Mouse (Mus musculus): Measurements from ENCODE around the gene Lonrf3. TPM values are rescaled to one million over a fixed set of nuclear protein-coding genes. Genes with fewer than 3 reads are reported as not detected.
A peak's percentile ranks its signal among the peaks of the same experiment; 100 is the strongest.

The Lonrf3 gene
- total and polyA plus RNA-seq, 2 experiments from 2014 or later, result 0.64 to 11.3 TPM

DNA sequence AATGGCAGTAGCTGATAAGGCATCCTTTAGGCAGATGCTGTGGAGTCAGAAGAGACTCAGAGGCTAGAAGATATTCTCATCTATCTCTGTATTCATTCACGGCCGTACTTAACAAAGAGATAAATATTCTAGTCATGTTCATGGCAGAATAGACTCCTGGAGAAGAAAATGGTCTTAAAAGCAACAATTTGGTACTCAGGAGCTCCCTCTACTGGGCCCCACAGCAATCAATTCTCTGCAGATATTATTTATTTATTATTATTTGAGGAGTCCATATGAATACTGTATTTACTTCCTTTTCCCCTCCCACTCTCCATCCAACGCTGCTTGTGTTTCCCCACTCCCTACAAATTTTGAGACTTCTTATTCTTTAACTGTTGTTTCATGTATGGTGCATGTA, 24.3 kb downstream of the Lonrf3 start:
- ATAC-seq (no peak), DNase-seq (peak; percentile 19)
- Histone ChIP-seq H3K4me3 (ENCODE audit: low read depth, low read length) (no peak overlapping the region), H3K4me1 (ENCODE audit: insufficient read depth) (no peaks in the 10 kb centered on the region), H3K36me3 (ENCODE audit: insufficient read depth) (no peaks in the 10 kb centered on the region), H3K9ac (no peak overlapping the region), H3K27ac (ENCODE audit: low read depth, low read length) (no peak overlapping the region), H3K27me3 (ENCODE audit: insufficient read depth, low read length) (no peaks in the 10 kb centered on the region), H3K4me2 (ENCODE audit: low read depth) (no peak overlapping the region), H3K9me3 (ENCODE audit: low read length) (no peaks in the 10 kb centered on the region)
- 46% methylated on average over 3 of the region's 3 CpGs for WGBS
- TF ChIP-seq CTCF (IDR thresholded peaks at IDR 0.05; ENCODE audit: low read depth), result peak; percentile 48

- ATAC-seq, result no peak
- DNase-seq, result no peak
- H3K9ac ChIP-seq, result no peak overlapping the region
- H3K4me3 ChIP-seq (ENCODE audit: low read depth, low read length), result no peak overlapping the region
- no peak overlapping the region for H3K27ac ChIP-seq (ENCODE audit: low read depth, low read length)
- no peaks in the 10 kb centered on the region for H3K36me3 ChIP-seq (ENCODE audit: insufficient read depth)
- H3K9me3 ChIP-seq (ENCODE audit: low read length), result no peaks in the 10 kb centered on the region
- no peak overlapping the region for H3K4me2 ChIP-seq (ENCODE audit: low read depth)
- H3K27me3 ChIP-seq (ENCODE audit: insufficient read depth, low read length), result no peaks in the 10 kb centered on the region
- no peaks in the 10 kb centered on the region for H3K4me1 ChIP-seq (ENCODE audit: insufficient read depth)
- no peak for TF ChIP-seq CTCF (IDR thresholded peaks at IDR 0.05; ENCODE audit: low read depth)
Measured at GRCm38 (mm10) chrX:36385340-36385739, 57.2 kb downstream of the Lonrf3 start.

DNA sequence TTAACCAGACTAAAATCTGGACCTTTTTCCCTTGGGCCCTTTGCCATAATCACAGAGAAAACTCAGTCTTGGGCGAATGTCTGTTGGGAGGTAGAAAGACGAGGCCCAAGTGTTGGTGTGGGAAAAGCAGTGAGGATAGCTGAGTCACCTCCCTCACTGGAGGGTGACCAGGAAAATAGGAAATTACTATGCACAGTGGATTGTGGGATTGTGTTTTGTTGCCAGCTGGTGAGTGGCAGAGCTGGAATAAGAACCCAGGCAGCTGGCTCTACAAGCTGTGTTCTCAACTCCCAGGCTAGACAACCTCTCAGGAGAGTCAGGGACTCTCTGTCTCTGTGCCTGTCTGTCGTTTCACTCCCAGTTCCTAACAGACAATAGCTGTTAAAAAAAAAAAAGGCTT, 61.8 kb downstream of the Lonrf3 start:
- Histone ChIP-seq H3K36me3 (ENCODE audit: insufficient read depth) (no peaks in the 10 kb centered on the region), H3K27ac (ENCODE audit: low read depth, low read length) (no peak overlapping the region), H3K9ac (no peak overlapping the region), H3K4me1 (ENCODE audit: insufficient read depth) (no peaks in the 10 kb centered on the region), H3K4me3 (ENCODE audit: low read depth, low read length) (no peak overlapping the region), H3K4me2 (ENCODE audit: low read depth) (no peak overlapping the region), H3K27me3 (ENCODE audit: insufficient read depth, low read length) (no peaks in the 10 kb centered on the region), H3K9me3 (ENCODE audit: low read length) (no peaks in the 10 kb centered on the region)
- WGBS, result 46% methylated on average over 3 of the region's 3 CpGs
- TF ChIP-seq CTCF (IDR thresholded peaks at IDR 0.05; ENCODE audit: low read depth), result no peak
- ATAC-seq (peak; percentile 87), DNase-seq (peak; percentile 59)

DNA sequence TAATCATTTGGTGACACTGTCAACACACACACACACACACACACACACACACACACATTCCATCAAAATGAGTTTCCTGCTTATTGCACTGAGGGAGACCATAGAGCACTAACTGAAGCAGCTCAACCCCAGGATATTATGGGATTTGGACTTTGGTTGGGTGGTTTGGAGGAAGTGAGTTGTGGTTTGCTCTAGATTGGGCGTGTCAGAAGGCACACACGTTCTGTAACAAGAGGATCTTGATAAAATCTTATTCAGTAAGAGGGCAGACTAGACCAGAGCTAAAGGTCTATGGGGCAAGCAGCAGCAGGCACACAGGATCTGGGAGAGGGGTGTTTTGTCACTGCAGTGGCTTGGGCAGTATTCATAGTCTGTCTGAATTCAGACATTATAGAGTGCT, 62.4 kb downstream of the Lonrf3 start:
- no peaks in the 10 kb centered on the region for H3K36me3 ChIP-seq (ENCODE audit: insufficient read depth)
- no peak for DNase-seq
- no peak overlapping the region for H3K4me3 ChIP-seq (ENCODE audit: low read depth, low read length)
- H3K27me3 ChIP-seq (ENCODE audit: insufficient read depth, low read length), result no peaks in the 10 kb centered on the region
- H3K4me2 ChIP-seq (ENCODE audit: low read depth), result no peak overlapping the region
- WGBS, result 80% methylated on average over 2 of the region's 2 CpGs
- no peak overlapping the region for H3K27ac ChIP-seq (ENCODE audit: low read depth, low read length)
- no peak for ATAC-seq
- H3K9me3 ChIP-seq (ENCODE audit: low read length), result no peaks in the 10 kb centered on the region
- no peaks in the 10 kb centered on the region for H3K4me1 ChIP-seq (ENCODE audit: insufficient read depth)
- H3K9ac ChIP-seq, result no peak overlapping the region
- TF ChIP-seq CTCF (IDR thresholded peaks at IDR 0.05; ENCODE audit: low read depth), result no peak

DNA sequence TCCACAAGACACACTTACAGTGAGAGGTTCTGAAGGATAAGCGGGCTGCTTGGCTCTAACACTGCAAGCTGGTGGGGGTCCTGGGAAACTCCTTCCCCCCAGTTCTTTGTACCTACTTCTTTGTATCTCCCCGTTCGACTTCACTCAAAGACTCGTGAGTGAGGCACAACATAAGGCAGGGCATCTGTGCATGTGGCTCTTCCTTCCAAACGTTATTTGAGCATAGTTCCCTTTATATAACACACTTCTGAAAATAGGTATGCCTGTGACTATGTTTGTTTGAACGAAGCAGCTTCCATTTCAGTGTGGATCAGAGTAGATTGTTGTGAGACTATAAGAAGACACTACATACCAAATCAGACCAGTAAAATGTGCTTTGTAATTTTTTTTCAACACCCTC, 64.5 kb downstream of the Lonrf3 start:
- WGBS, result 53% methylated on average over 6 of the region's 6 CpGs
- peak; percentile 30 for DNase-seq
- Histone ChIP-seq H3K4me3 (ENCODE audit: low read depth, low read length) (no peak overlapping the region), H3K9me3 (ENCODE audit: low read length) (no peaks in the 10 kb centered on the region), H3K4me2 (ENCODE audit: low read depth) (no peak overlapping the region), H3K27me3 (ENCODE audit: insufficient read depth, low read length) (no peaks in the 10 kb centered on the region), H3K4me1 (ENCODE audit: insufficient read depth) (no peaks in the 10 kb centered on the region), H3K27ac (ENCODE audit: low read depth, low read length) (no peak overlapping the region), H3K36me3 (ENCODE audit: insufficient read depth) (no peaks in the 10 kb centered on the region), H3K9ac (no peak overlapping the region)
- no peak for ATAC-seq
- TF ChIP-seq CTCF (IDR thresholded peaks at IDR 0.05; ENCODE audit: low read depth), result no peak

GRCm38 (mm10) chrX:36393279-36393678, 65.1 kb downstream of the Lonrf3 start:
- Histone ChIP-seq H3K9ac (no peak overlapping the region), H3K27ac (ENCODE audit: low read depth, low read length) (no peak overlapping the region), H3K4me3 (ENCODE audit: low read depth, low read length) (no peak overlapping the region), H3K9me3 (ENCODE audit: low read length) (no peaks in the 10 kb centered on the region), H3K36me3 (ENCODE audit: insufficient read depth) (no peaks in the 10 kb centered on the region), H3K27me3 (ENCODE audit: insufficient read depth, low read length) (no peaks in the 10 kb centered on the region), H3K4me2 (ENCODE audit: low read depth) (no peak overlapping the region), H3K4me1 (ENCODE audit: insufficient read depth) (no peaks in the 10 kb centered on the region)
- 40% methylated on average over 6 of the region's 6 CpGs for WGBS
- TF ChIP-seq CTCF (IDR thresholded peaks at IDR 0.05; ENCODE audit: low read depth), result peak; percentile 62
- peak; percentile 33 for DNase-seq
- peak; percentile 73 for ATAC-seq

- TF ChIP-seq CTCF (IDR thresholded peaks at IDR 0.05; ENCODE audit: low read depth), result no peak
- no peak within 1 kb of the TSS for H3K27ac ChIP-seq (ENCODE audit: low read depth, low read length)
- H3K9ac ChIP-seq, result no peak within 1 kb of the TSS
- no peaks in the 10 kb centered on the region for H3K9me3 ChIP-seq (ENCODE audit: low read length)
- H3K36me3 ChIP-seq (ENCODE audit: insufficient read depth), result no peaks in the 10 kb centered on the region
- DNase-seq, result no peak
- no peaks in the 10 kb centered on the region for H3K27me3 ChIP-seq (ENCODE audit: insufficient read depth, low read length)
- no peaks in the 10 kb centered on the region for H3K4me1 ChIP-seq (ENCODE audit: insufficient read depth)
- no peak within 1 kb of the TSS for H3K4me3 ChIP-seq (ENCODE audit: low read depth, low read length)
- no peak for ATAC-seq
- WGBS, result 92% methylated on average over 13 of the region's 13 CpGs
- H3K4me2 ChIP-seq (ENCODE audit: low read depth), result no peak within 1 kb of the TSS
Measured at GRCm38 (mm10) chrX:36400980-36401379, 72.8 kb downstream of the Lonrf3 start, which contains the start of gene Gm6268. Gm6268 (plus strand) TSS chrX:36401280.

- Histone ChIP-seq H3K27ac (ENCODE audit: low read depth, low read length) (no peak overlapping the region), H3K36me3 (ENCODE audit: insufficient read depth) (no peaks in the 10 kb centered on the region), H3K9ac (no peak overlapping the region), H3K9me3 (ENCODE audit: low read length) (no peaks in the 10 kb centered on the region), H3K4me1 (ENCODE audit: insufficient read depth) (no peaks in the 10 kb centered on the region), H3K27me3 (ENCODE audit: insufficient read depth, low read length) (no peaks in the 10 kb centered on the region), H3K4me3 (ENCODE audit: low read depth, low read length) (no peak overlapping the region), H3K4me2 (ENCODE audit: low read depth) (no peak overlapping the region)
- ATAC-seq, result no peak
- no peak for TF ChIP-seq CTCF (IDR thresholded peaks at IDR 0.05; ENCODE audit: low read depth)
- 76% methylated on average over 6 of the region's 6 CpGs for WGBS
- DNase-seq, result no peak
Measured at GRCm38 (mm10) chrX:36402316-36402715, 74.2 kb downstream of the Lonrf3 start.

Small RNAs within 50 kb of the gene (microRNA-seq; reads per million reads assigned to microRNA genes)
- gene Gm44485, result 0 reads per million in 2 experiments

Other genes starting within 250 kb of the Lonrf3 start
- 9.8 and 10.5 TPM in 2 replicates for gene Il13ra1, start 216.2 kb upstream of the Lonrf3 start, total RNA-seq (2014; rRNA removed)
- 5.3 and 6.7 TPM in 2 replicates for gene Il13ra1, start 216.2 kb upstream of the Lonrf3 start, polyA plus RNA-seq (2015; fragmentation: Nextera tagmentation; extraction: Ambion mirVana)
- gene Zcchc12, start 132.4 kb upstream of the Lonrf3 start, total RNA-seq (2014; rRNA removed), result 308 and 413 TPM in 2 replicates
- 280 and 417 TPM in 2 replicates for gene Zcchc12, start 132.4 kb upstream of the Lonrf3 start, polyA plus RNA-seq (2015; fragmentation: Nextera tagmentation; extraction: Ambion mirVana)
- gene Gm6268, start 72.9 kb downstream of the Lonrf3 start, total RNA-seq (2014; rRNA removed), result not detected in 2 replicates
- gene Gm6268, start 72.9 kb downstream of the Lonrf3 start, polyA plus RNA-seq (2015; fragmentation: Nextera tagmentation; extraction: Ambion mirVana), result not detected in 2 replicates
- gene Gm14569, start 163.5 kb downstream of the Lonrf3 start, total RNA-seq (2014; rRNA removed), result 0.05 TPM in 1 of 2 replicates, not detected in the other
- not detected in 2 replicates for gene Gm14569, start 163.5 kb downstream of the Lonrf3 start, polyA plus RNA-seq (2015; fragmentation: Nextera tagmentation; extraction: Ambion mirVana)